Mouse (Mus musculus): ENCODE data around the gene Ppp1r1c.

Gene Ppp1r1c

GRCm38 (mm10) chr2:79707575-79707974, at the start of gene Ppp1r1c:
Ppp1r1c (plus strand) TSS chr2:79707780.
- DNase-seq = no peak

- no peak for DNase-seq
Measured at GRCm38 (mm10) chr2:79660417-79661185, 47.0 kb upstream of the Ppp1r1c start.

- no peak for DNase-seq
Measured at GRCm38 (mm10) chr2:79661486-79662104, 46.0 kb upstream of the Ppp1r1c start.

- no peak for DNase-seq
Measured at GRCm38 (mm10) chr2:79664532-79665286, 42.9 kb upstream of the Ppp1r1c start.

- no peak for DNase-seq
Measured at GRCm38 (mm10) chr2:79665492-79665891, 42.1 kb upstream of the Ppp1r1c start.

GRCm38 (mm10) chr2:79675266-79675665, 32.3 kb upstream of the Ppp1r1c start:
- no peak for DNase-seq

- no peak for DNase-seq
Measured at GRCm38 (mm10) chr2:79677663-79678257, 29.8 kb upstream of the Ppp1r1c start.

- DNase-seq = no peak
Measured at GRCm38 (mm10) chr2:79681672-79682071, 25.9 kb upstream of the Ppp1r1c start.

GRCm38 (mm10) chr2:79683258-79683657, 24.3 kb upstream of the Ppp1r1c start:
- DNase-seq = no peak

- DNase-seq = no peak
Measured at GRCm38 (mm10) chr2:79690838-79691237, 16.7 kb upstream of the Ppp1r1c start.

GRCm38 (mm10) chr2:79695190-79695589, 12.4 kb upstream of the Ppp1r1c start:
- no peak for DNase-seq

- DNase-seq = no peak
Measured at GRCm38 (mm10) chr2:79695939-79696338, 11.6 kb upstream of the Ppp1r1c start.

- peak; percentile 17 for DNase-seq
Measured at GRCm38 (mm10) chr2:79696478-79697230, 10.9 kb upstream of the Ppp1r1c start.

GRCm38 (mm10) chr2:79698166-79698565, 9.4 kb upstream of the Ppp1r1c start:
- DNase-seq = no peak

GRCm38 (mm10) chr2:79704773-79705172, 2.8 kb upstream of the Ppp1r1c start:
- no peak for DNase-seq

- DNase-seq = no peak
Measured at GRCm38 (mm10) chr2:79713662-79714091, 6.1 kb downstream of the Ppp1r1c start.

- DNase-seq = no peak
Measured at GRCm38 (mm10) chr2:79714745-79715144, 7.2 kb downstream of the Ppp1r1c start.

GRCm38 (mm10) chr2:79715925-79716324, 8.3 kb downstream of the Ppp1r1c start:
- DNase-seq = no peak

- DNase-seq = no peak
Measured at GRCm38 (mm10) chr2:79717846-79718245, 10.3 kb downstream of the Ppp1r1c start.

GRCm38 (mm10) chr2:79722415-79722814, 14.8 kb downstream of the Ppp1r1c start:
- DNase-seq = no peak

- no peak for DNase-seq
Measured at GRCm38 (mm10) chr2:79738958-79739357, 31.4 kb downstream of the Ppp1r1c start.

GRCm38 (mm10) chr2:79741966-79742365, 34.4 kb downstream of the Ppp1r1c start:
- no peak for DNase-seq

GRCm38 (mm10) chr2:79744164-79744563, 36.6 kb downstream of the Ppp1r1c start:
- no peak for DNase-seq

Data from layer of hippocampus, adult 9-11 months (tissue).